Mouse (Mus musculus): Measurements from ENCODE around the gene Kat7.

DNA sequence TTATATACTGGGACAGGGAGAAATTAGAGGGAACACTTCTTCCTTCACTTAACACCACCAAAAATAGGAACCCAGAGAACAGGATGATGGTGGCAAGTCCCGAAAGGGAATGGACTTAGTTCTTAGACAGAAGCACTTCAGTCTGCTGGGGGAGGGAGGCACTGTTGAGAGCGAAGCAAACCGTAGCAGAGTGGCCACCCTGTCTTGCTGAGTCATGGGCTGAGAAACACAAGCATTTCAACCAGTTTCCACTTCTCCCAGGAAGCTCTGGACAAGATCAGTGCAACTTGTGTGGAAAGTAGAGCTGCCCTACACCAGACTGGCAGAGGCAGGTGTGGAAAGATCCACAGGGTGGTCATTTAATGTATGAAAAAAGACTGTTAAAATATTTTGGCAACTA is 35.4 kb downstream of the Kat7 start:
- TF ChIP-seq POLR2A (IDR thresholded peaks at IDR 0.05; ENCODE audit: insufficient read depth, low read depth, low read length) (no peak), CTCF (IDR thresholded peaks at IDR 0.05; ENCODE audit: insufficient read depth, low read depth, low read length) (no peak)
